Mouse (Mus musculus) liver (tissue): ENCODE results near the gene Pglyrp1.
"Not testable (repeated sequence)": the region's sequence is repeated elsewhere in the genome, so short reads cannot be mapped to it uniquely, and the experiment has no call there.

Experiments
- DNase-seq: peaks from one replicate; pipeline ENCODE4 v3.0.0-alpha.2; 2020; ENCODE audit warnings: mixed read lengths

Pglyrp1 gene

GRCm38 (mm10) chr7:18871031-18871430, at the start of gene Pglyrp1:
TSS of gene Pglyrp1 (plus strand) at chr7:18871331.
- not testable (repeated sequence) for DNase-seq

GRCm38 (mm10) chr7:18821507-18821906, 49.6 kb upstream of the Pglyrp1 start, which contains the start of gene Psg17:
TSS of gene Psg17 (minus strand) at chr7:18821607.
- DNase-seq, result no peak

DNA sequence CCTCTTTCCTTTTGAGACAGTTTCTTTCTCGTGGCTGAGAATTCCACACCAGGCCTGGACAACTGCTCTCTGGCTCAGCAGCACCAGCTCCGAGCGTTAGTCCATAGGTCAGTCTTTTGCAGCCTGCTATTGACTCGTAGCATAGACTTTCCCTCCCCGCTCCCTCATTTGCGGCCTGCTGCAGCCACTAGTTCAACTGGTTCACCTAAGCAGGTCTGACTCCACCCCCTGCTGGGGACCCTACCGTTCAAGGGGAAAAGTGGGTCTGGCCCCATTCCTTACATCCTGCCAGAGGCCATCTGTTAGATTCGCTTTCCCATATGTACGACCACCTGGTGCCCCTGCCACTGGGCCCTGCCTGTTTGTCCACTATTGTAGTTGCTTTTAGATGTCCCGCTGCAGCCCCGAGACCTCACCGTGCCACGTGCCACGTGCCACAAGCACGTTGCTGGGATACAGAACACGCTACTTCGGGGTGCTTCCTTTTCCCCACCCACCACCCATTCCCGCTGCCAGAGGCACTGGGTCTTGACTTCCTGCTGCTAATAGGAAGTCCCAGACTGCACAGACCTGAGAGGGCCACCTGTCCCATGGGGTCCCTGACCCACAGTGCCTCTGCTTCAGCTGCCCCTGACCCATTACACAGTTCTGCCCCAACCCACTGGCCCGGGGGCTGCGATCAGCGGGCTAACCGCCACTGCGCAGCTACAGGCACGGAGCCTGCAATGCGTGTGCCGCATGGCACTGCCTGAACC, 43.2 kb upstream of the Pglyrp1 start:
- peak; percentile 9 for DNase-seq

- DNase-seq, result no peak
These were observed 42.5 kb upstream of the Pglyrp1 start for GRCm38 (mm10) chr7:18828592-18828991.

- no peak for DNase-seq
These were observed 41.6 kb upstream of the Pglyrp1 start for GRCm38 (mm10) chr7:18829545-18829944.

- no peak for DNase-seq
These were observed 38.8 kb upstream of the Pglyrp1 start for GRCm38 (mm10) chr7:18832298-18832697.

DNA sequence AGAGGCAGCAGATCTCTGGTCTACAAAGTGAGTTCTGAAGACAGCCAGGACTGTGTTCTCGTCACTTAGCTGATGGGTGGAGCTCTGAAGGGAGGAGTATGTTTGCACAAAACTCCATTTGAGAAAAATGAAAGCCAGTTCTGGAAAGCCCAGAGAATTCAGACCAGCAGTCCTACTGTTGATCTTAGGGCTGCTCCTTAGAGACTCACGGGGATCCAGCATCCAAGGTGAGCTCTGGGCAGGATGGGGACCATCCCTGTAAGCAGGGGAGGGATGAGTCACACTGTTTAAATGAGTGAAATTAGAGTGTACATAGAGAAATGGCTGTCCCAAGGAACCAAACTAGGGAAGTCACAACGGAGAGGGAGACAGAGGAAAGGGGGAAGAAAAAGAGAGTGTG, 31.3 kb upstream of the Pglyrp1 start, which contains the start of gene Mill2:
Gene Mill2, plus strand, starts transcription at position 102 of the 400 bp plus-strand sequence.
- DNase-seq, result no peak

DNA sequence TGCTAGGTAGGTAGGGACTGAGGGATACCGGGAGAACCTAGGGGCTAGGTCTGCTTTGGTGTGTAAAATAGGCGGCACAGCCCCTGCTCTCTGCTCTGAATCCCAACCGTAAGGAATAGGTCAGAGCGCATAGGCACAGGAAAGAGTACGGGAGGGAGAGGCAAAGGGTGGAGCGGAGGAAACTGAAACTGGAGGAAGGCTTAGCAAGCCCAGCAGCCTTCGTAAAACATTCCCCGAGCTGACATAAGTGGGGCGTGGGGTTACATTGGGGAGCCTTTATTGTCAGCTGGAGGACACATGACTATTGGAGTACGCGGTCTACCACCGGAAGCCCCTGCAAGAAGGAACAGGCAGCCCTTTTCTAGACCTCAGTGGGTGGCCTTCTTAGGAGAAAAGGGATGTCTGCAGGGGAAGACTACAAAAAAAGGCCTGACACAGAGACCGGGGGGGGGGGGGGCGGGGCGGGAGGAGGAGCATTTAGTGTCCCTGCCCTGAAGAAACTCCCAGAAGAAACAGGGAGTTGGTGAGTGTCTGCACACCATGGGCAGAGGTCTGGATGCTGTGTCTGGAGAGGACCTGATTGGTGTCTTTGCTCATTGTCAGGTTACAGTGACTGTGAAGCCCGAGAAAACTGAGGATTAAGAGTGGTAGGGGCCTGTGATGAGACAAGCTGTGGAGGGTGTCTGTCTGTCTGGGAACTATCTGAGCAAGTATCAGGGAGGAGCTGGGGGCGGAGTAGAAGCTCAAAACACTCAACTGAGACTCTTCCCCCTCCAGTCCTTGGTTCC, 30.6 kb upstream of the Pglyrp1 start:
- peak; percentile 17 for DNase-seq

- DNase-seq, result no peak
These were observed 30.0 kb upstream of the Pglyrp1 start for GRCm38 (mm10) chr7:18841174-18841567.

- DNase-seq, result no peak
These were observed 26.3 kb upstream of the Pglyrp1 start for GRCm38 (mm10) chr7:18844811-18845210.

- DNase-seq, result no peak
These were observed 22.7 kb upstream of the Pglyrp1 start for GRCm38 (mm10) chr7:18848395-18848794.

DNA sequence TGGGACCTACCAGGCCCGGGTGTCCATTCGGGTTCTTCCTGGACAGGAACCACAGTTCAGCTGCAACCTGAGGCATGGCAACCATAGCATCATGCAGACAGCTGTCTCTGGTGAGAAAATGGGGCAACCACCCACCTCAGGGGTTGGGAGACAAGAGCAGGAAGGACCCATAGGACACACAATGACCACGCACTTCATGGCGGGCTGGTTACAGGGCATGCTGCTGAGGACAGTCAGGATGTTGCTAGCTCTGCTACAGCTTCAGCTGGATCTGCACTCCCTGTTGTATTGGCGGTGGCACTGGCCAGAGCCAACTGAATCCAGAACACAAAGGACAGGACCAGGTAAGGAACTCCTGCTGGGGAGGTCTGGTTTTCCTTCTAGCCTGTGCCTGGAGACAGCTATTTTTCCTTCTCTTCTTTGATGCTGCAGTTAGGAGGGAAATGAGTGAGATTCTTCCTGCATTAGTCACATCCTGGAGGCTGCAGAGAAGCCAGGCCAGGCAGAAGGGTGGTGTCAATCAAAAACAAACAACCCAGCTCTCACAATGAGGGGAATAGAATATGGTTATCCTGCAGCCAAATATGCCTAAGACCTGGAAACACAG, 12.7 kb upstream of the Pglyrp1 start:
- no peak for DNase-seq

DNA sequence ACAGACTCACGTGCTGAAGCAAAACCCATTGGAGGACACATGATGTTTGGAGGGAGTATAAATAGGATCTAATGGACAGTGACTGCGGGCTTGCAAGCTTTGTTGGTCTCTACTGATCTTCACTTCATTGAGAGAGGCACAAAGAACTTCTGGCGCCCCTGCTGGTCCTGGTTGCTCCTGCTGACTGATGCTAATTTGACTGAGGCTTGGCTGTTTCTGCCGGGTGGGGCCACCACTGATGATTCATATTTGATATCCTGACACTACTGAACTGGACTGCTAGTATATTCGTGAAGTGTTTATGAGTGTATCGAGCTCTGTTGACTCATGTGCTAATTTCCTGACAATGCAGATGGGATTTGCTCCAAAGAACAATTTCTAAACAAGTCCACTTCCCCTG, 8.3 kb upstream of the Pglyrp1 start:
- no peak for DNase-seq

GRCm38 (mm10) chr7:18868491-18868890, 2.6 kb upstream of the Pglyrp1 start:
- DNase-seq, result no peak

GRCm38 (mm10) chr7:18872014-18872802, 1.1 kb downstream of the Pglyrp1 start:
- DNase-seq, result no peak

- DNase-seq, result no peak
These were observed 1.7 kb downstream of the Pglyrp1 start for GRCm38 (mm10) chr7:18872816-18873215.

DNA sequence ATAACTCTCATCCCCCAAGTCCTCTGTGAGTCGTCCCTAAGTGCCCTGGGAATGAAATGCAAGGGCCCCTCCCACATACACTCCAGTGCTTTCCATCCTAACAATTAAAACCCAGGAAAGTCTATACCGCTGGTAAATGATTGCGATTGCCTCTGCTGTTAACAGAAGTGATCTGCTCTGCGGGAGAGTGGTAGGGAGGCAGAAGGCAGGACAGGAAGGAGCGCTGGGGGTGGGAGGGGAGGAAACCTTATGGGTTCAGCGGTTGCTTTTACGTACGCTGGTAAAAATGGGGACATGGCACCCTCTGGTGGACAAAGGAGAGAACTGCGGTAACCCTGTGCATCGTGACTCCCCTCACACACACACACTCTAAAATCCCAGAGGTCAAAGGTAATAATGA, 2.1 kb downstream of the Pglyrp1 start:
- DNase-seq, result peak; percentile 68

- DNase-seq, result no peak
These were observed 4.2 kb downstream of the Pglyrp1 start for GRCm38 (mm10) chr7:18875372-18875771.

- no peak for DNase-seq
These were observed 7.6 kb downstream of the Pglyrp1 start for GRCm38 (mm10) chr7:18878691-18879090.

- peak; percentile 8 for DNase-seq
These were observed 13.0 kb downstream of the Pglyrp1 start for GRCm38 (mm10) chr7:18883991-18884744.

DNA sequence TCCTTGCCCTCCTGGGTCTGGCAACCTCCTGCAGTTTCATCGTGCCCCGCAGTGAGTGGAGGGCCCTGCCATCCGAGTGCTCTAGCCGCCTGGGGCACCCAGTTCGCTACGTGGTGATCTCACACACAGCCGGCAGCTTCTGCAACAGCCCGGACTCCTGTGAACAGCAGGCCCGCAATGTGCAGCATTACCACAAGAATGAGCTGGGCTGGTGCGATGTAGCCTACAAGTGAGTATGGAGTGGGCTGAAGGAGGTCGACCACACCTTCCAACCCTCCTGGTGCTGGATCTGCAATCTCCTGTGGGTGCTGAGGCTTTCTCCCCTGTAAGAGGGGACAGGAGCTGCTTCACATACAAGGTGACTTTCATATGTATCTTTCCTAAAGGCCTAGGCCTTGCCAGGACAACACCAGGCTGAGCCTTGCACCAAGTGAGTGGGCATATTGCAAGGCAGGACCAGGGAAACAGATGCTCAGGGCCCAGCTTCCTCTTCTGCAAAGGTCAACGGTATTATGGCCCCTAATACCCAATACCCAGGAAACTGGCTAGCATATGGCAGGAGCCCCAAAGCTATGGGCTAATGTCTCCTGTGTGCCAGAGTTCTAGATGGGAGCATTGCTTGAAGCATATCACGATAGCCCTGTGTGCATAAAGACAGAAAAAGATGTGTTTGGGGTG, 13.8 kb downstream of the Pglyrp1 start:
- DNase-seq, result no peak
